Mouse (Mus musculus) kidney, adult 9 months (tissue): ENCODE measurements around the gene Erbb4.

ENCODE experiments used
- DNase-seq: peaks from one replicate; pipeline ENCODE4 v3.0.0; 2022

Gene Erbb4

DNA sequence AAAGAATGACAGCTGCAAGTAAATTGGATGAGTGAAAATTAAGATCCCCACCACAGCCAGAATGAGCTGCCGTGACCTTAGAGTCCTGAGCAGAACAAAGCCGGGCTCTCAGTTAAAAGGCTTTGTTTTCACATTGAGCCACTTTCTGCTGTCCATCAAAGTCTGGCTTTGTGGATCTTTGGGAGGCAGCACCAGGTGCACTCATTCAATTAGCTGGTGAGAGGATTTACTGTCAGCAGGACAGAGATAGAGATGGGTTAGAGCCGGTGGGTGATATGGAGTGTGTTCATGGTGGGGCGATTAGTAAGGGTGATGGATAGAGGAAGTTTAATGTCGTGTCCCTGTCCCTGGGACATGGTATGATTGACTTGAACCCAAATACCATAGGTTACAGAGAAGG, 1060.7 kb downstream of the Erbb4 start:
- DNase-seq = no peak

DNA sequence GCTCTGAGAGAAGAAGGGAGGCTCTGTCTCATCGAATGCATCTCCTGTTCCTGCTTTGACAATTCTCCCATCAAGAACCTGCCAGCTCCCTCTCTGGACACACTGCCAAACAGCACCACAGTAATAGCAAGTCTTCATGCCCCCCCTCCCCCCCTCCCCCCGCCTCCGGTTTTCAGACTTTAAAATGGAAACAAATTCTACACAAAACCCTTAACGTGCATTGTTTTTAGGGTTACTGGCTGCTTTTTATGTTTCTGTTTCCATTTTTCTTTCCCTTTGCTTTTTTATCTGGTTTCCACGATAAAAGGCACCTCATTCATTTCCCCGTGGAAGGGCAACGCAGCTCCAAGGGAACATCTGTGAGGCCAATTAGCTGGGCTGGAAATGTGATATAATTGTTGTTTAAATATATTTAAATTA, 1061.3 kb downstream of the Erbb4 start:
- no peak for DNase-seq

DNA sequence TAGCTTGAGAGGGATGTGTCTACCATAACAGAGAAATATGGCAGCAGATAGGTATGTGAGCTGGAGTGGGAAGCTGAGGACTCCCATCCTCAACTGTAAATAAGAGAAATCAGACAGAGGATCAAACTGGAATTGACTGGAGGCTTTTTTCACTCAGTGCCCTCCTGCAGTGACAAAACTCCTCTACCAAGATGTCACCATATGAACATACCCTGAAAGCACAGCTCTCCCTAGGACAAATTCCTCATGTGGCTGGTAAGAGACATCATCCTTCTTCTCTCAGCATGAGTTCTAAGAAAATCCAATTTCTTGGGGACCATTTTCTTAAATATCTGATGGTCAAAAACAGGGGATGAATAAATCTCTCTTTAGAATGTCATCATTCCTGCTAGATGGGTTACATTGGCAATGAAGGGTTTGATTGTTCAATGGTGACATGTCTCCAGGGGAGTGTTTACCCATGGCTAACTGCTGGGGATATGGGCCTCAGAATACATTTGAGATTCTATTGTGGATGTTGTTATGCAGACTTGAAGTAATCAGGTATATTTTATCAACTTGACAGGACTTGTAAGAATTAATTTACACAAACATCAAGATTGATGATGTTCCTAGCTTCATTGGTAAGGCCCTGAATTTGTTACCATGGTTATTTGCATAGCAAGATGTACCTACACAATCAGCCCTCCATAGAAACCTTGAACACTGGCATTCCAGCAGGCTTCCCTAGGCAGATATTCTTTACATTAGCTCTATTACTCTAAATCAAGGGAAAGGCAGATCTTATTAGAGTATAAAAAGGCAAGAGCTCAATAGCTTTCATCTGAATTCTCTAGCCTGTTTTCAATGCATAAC, 1083.5 kb downstream of the Erbb4 start:
- DNase-seq = no peak

DNA sequence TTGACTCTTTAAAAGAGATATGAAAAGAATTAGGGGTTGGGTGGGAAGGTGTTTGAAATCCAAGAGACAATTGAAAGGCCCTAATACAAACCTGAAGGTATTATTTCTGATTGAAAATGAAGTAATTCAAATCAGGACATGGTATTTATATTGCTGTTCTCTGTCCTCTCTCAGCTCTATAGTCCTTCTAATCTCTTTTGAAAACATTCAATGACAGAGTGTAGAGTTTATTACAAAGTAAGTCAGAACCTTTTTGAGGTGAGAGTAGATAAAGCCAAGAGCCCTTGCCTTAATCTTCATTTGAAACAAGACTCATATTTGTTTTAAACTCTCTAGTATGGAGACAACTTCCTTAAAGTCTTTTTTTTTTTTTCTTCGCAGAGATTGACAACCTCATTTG, 1087.8 kb downstream of the Erbb4 start:
- DNase-seq = no peak

DNA sequence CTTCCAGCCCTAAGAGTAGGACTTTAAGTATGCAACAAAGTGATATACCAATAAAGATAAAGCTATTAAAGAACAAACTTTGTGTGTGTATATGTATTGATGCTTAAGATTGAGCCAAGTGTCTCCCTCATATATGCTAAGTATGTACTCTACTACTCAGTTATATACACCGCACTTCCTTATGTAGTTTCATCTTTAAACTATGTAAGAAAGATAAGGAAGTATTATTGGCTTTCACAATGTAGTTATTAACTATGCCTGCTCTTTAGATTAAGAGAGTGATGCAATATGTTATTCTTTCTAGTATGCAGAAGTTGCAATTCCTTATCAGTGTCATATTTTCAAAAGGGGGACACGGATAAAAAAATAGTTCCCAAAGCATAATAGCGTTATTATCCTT, 1088.2 kb downstream of the Erbb4 start:
- no peak for DNase-seq
